Mouse (Mus musculus): ENCODE measurements around the gene Crtc2.

Gene Crtc2

GRCm38 (mm10) chr3:90294064-90294440 is 40.1 kb downstream of the Crtc2 start:
- DNase-seq (ENCODE audit: extremely low read depth, insufficient read length, low spot score), result no peak

- DNase-seq (ENCODE audit: extremely low read depth, insufficient read length, low spot score), result no peak
These were observed 40.7 kb downstream of the Crtc2 start for GRCm38 (mm10) chr3:90294651-90295050.

GRCm38 (mm10) chr3:90305801-90306200 is 51.8 kb downstream of the Crtc2 start:
- DNase-seq (ENCODE audit: extremely low read depth, insufficient read length, low spot score), result no peak

GRCm38 (mm10) chr3:90309589-90309988 is 55.6 kb downstream of the Crtc2 start:
- DNase-seq (ENCODE audit: extremely low read depth, insufficient read length, low spot score), result no peak

GRCm38 (mm10) chr3:90313367-90313766 is 59.4 kb downstream of the Crtc2 start:
- DNase-seq (ENCODE audit: extremely low read depth, insufficient read length, low spot score), result no peak

Data from 3134 (cell line).